Mouse (Mus musculus) adrenal gland, adult 8-10 months (tissue): ENCODE data around the gene Qdpr. TPM values are rescaled to one million over a fixed set of nuclear protein-coding genes. Genes with fewer than 3 reads are reported as not detected.
A peak's percentile ranks its signal among the peaks of the same experiment; 100 is the strongest.
"Not testable (repeated sequence)": the region's sequence is repeated elsewhere in the genome, so short reads cannot be mapped to it uniquely, and the experiment has no call there.

Experiments used
- DNase-seq: peaks from one replicate; pipeline ENCODE4 v3.0.0; 2022
- total RNA-seq, 4 experiments: library from RNA; stranded (reverse); gene quantifications; 2 replicates each; pipeline ENCODE4 v1.2.4; 2022

Qdpr gene
- total RNA-seq, 4 experiments from 2014 or later, result 112 to 136 (median 124) TPM

- no peak for DNase-seq
Measured at GRCm38 (mm10) chr5:45449206-45449605, 830 bp downstream of the Qdpr start.

GRCm38 (mm10) chr5:45448676-45449075 lies 1.4 kb downstream of the Qdpr start:
- DNase-seq, result no peak

- DNase-seq, result no peak
Measured at GRCm38 (mm10) chr5:45444130-45444832, 5.8 kb downstream of the Qdpr start.

- no peak for DNase-seq
Measured at GRCm38 (mm10) chr5:45441745-45442144, 8.3 kb downstream of the Qdpr start.

- DNase-seq, result no peak
Measured at GRCm38 (mm10) chr5:45441124-45441523, 8.9 kb downstream of the Qdpr start.

GRCm38 (mm10) chr5:45438301-45438700 lies 11.7 kb downstream of the Qdpr start:
- no peak for DNase-seq

GRCm38 (mm10) chr5:45437826-45438225 lies 12.2 kb downstream of the Qdpr start:
- DNase-seq, result no peak

GRCm38 (mm10) chr5:45435967-45436950 lies 13.8 kb downstream of the Qdpr start:
- no peak for DNase-seq

- DNase-seq, result no peak
Measured at GRCm38 (mm10) chr5:45427891-45428290, 22.1 kb downstream of the Qdpr start.

- no peak for DNase-seq
Measured at GRCm38 (mm10) chr5:45426416-45427034, 23.5 kb downstream of the Qdpr start.

- DNase-seq, result not testable (repeated sequence)
Measured at GRCm38 (mm10) chr5:45425771-45426170, 24.3 kb downstream of the Qdpr start.

- DNase-seq, result peak; percentile 14
Measured at GRCm38 (mm10) chr5:45424021-45424886, 25.8 kb downstream of the Qdpr start.

- DNase-seq, result no peak
Measured at GRCm38 (mm10) chr5:45421881-45422844, 27.9 kb downstream of the Qdpr start.

GRCm38 (mm10) chr5:45419841-45420638 lies 30.0 kb downstream of the Qdpr start:
- DNase-seq, result peak; percentile 27

- DNase-seq, result no peak
Measured at GRCm38 (mm10) chr5:45417859-45418443, 32.1 kb downstream of the Qdpr start.

- no peak for DNase-seq
Measured at GRCm38 (mm10) chr5:45416478-45416877, 33.6 kb downstream of the Qdpr start.

- DNase-seq, result no peak
Measured at GRCm38 (mm10) chr5:45406129-45406528, 43.9 kb downstream of the Qdpr start.

- peak; percentile 43 for DNase-seq
Measured at GRCm38 (mm10) chr5:45402632-45403031, 47.4 kb downstream of the Qdpr start.

- DNase-seq, result no peak
Measured at GRCm38 (mm10) chr5:45384034-45384812, 65.8 kb downstream of the Qdpr start.
